Mouse (Mus musculus) monocyte, adult 59 days (primary cell): ENCODE results near the gene Lrrc38. TPM values are rescaled to one million over a fixed set of nuclear protein-coding genes. Genes with fewer than 3 reads are reported as not detected.

Experiments
- total RNA-seq, 2 experiments: library from RNA; stranded (reverse); gene quantifications; one replicate each; pipeline ENCODE4 v1.2.4; 2023

Lrrc38 gene
- total RNA-seq = not detected

GRCm38 (mm10) chr4:143349484-143349906 lies at the start of gene Lrrc38:
Gene Lrrc38 (plus strand): TSS chr4:143349757.

GRCm38 (mm10) chr4:143394181-143394580 lies 44.6 kb downstream of the Lrrc38 start, which contains the start of gene Pramel1:
Gene Pramel1 (plus strand): TSS chr4:143394428.

GRCm38 (mm10) chr4:143412219-143413092 lies 62.9 kb downstream of the Lrrc38 start, which contains the start of gene Pramef8:
Gene Pramef8 (plus strand): TSS chr4:143412426.

Other genes with a start within 250 kb of the Lrrc38 start
- 10 to 100 TPM; 48.7 to 49.3 TPM for gene Prdm2, start 136.8 kb upstream of the Lrrc38 start, total RNA-seq
- under 1 TPM in 1 of 2 experiments, not detected in 1; 1.00 TPM for gene Pdpn, start 50.2 kb upstream of the Lrrc38 start, total RNA-seq
- not detected for gene Pramel1, start 44.7 kb downstream of the Lrrc38 start, total RNA-seq
- 10 to 100 TPM; 20.1 to 21.9 TPM for gene Pramef8, start 62.7 kb downstream of the Lrrc38 start, total RNA-seq
- gene Oog4, start 100.6 kb downstream of the Lrrc38 start, total RNA-seq = not detected
- gene Gm13043, start 161.6 kb downstream of the Lrrc38 start, total RNA-seq = not detected
- gene Gm13040, start 186.2 kb downstream of the Lrrc38 start, total RNA-seq = not detected
- not detected for gene BC080695, start 201.9 kb downstream of the Lrrc38 start, total RNA-seq
- gene Gm13057, start 202.0 kb downstream of the Lrrc38 start, total RNA-seq = not detected